Mouse (Mus musculus): ENCODE data around the gene Acpp. TPM values are rescaled to one million over a fixed set of nuclear protein-coding genes. Genes with fewer than 3 reads are reported as not detected.

Gene Acpp
- polyA plus RNA-seq, 1 experiment from 2014 or later: 0.40 TPM

GRCm38 (mm10) chr9:104282536-104282935 is 55.0 kb downstream of the Acpp start:
- Histone ChIP-seq H3K27ac (ENCODE audit: low read depth, low read length) (no peak overlapping the region), H3K9ac (ENCODE audit: low read length) (no peak overlapping the region), H3K9me3 (ENCODE audit: control insufficient read depth, low read length) (no peaks in the 10 kb centered on the region), H3K4me3 (ENCODE audit: low read depth, low read length) (no peak overlapping the region), H3K27me3 (ENCODE audit: control insufficient read depth, insufficient read depth, low read length) (no peaks in the 10 kb centered on the region), H3K4me2 (ENCODE audit: low read depth, low read length, severe bottlenecking) (no peak overlapping the region), H3K36me3 (ENCODE audit: control insufficient read depth, insufficient read depth, low read length) (no peaks in the 10 kb centered on the region), H3K4me1 (replicated peaks; ENCODE audit: control insufficient read depth, insufficient read depth, low read length) (no peaks in the 10 kb centered on the region)
- ATAC-seq (replicated peaks; ENCODE audit: low FRiP score) (no peak), DNase-seq (ENCODE audit: low spot score) (no peak)
- WGBS: 18% methylated on average over 8 of the region's 8 CpGs

GRCm38 (mm10) chr9:104281737-104282136 is 55.8 kb downstream of the Acpp start:
- ATAC-seq (replicated peaks; ENCODE audit: low FRiP score) (no peak), DNase-seq (ENCODE audit: low spot score) (no peak)
- Histone ChIP-seq H3K9ac (ENCODE audit: low read length) (no peak overlapping the region), H3K27ac (ENCODE audit: low read depth, low read length) (no peak overlapping the region), H3K9me3 (ENCODE audit: control insufficient read depth, low read length) (no peaks in the 10 kb centered on the region), H3K4me3 (ENCODE audit: low read depth, low read length) (no peak overlapping the region), H3K4me1 (replicated peaks; ENCODE audit: control insufficient read depth, insufficient read depth, low read length) (no peaks in the 10 kb centered on the region), H3K36me3 (ENCODE audit: control insufficient read depth, insufficient read depth, low read length) (no peaks in the 10 kb centered on the region), H3K4me2 (ENCODE audit: low read depth, low read length, severe bottlenecking) (no peak overlapping the region), H3K27me3 (ENCODE audit: control insufficient read depth, insufficient read depth, low read length) (no peaks in the 10 kb centered on the region)
- 80% methylated on average over 5 of the region's 5 CpGs for WGBS

GRCm38 (mm10) chr9:104280725-104281495 is 56.6 kb downstream of the Acpp start:
- Histone ChIP-seq H3K4me2 (ENCODE audit: low read depth, low read length, severe bottlenecking) (no peak overlapping the region), H3K9me3 (ENCODE audit: control insufficient read depth, low read length) (no peaks in the 10 kb centered on the region), H3K27ac (ENCODE audit: low read depth, low read length) (no peak overlapping the region), H3K9ac (ENCODE audit: low read length) (no peak overlapping the region), H3K27me3 (ENCODE audit: control insufficient read depth, insufficient read depth, low read length) (no peaks in the 10 kb centered on the region), H3K4me1 (replicated peaks; ENCODE audit: control insufficient read depth, insufficient read depth, low read length) (no peaks in the 10 kb centered on the region), H3K36me3 (ENCODE audit: control insufficient read depth, insufficient read depth, low read length) (no peaks in the 10 kb centered on the region), H3K4me3 (ENCODE audit: low read depth, low read length) (no peak overlapping the region)
- no peak for ATAC-seq (replicated peaks; ENCODE audit: low FRiP score)
- WGBS: 85% methylated on average over 8 of the region's 8 CpGs
- DNase-seq (ENCODE audit: low spot score): no peak

GRCm38 (mm10) chr9:104277528-104278162 is 59.9 kb downstream of the Acpp start:
- Histone ChIP-seq H3K9me3 (ENCODE audit: control insufficient read depth, low read length) (no peaks in the 10 kb centered on the region), H3K9ac (ENCODE audit: low read length) (no peak overlapping the region), H3K4me3 (ENCODE audit: low read depth, low read length) (no peak overlapping the region), H3K4me1 (replicated peaks; ENCODE audit: control insufficient read depth, insufficient read depth, low read length) (no peaks in the 10 kb centered on the region), H3K27me3 (ENCODE audit: control insufficient read depth, insufficient read depth, low read length) (no peaks in the 10 kb centered on the region), H3K27ac (ENCODE audit: low read depth, low read length) (no peak overlapping the region), H3K36me3 (ENCODE audit: control insufficient read depth, insufficient read depth, low read length) (no peaks in the 10 kb centered on the region), H3K4me2 (ENCODE audit: low read depth, low read length, severe bottlenecking) (peak overlapping the region; percentile 5; the same call in 1 of the 2 replicates)
- DNase-seq (ENCODE audit: low spot score): peak; percentile 64
- WGBS: 23% methylated on average over 18 of the region's 18 CpGs
- ATAC-seq (replicated peaks; ENCODE audit: low FRiP score): peak; percentile 63; the same call in 1 of the 2 replicates

GRCm38 (mm10) chr9:104275084-104275785 is 62.3 kb downstream of the Acpp start:
- Histone ChIP-seq H3K36me3 (ENCODE audit: control insufficient read depth, insufficient read depth, low read length) (no peaks in the 10 kb centered on the region), H3K27ac (ENCODE audit: low read depth, low read length) (no peak overlapping the region), H3K4me3 (ENCODE audit: low read depth, low read length) (no peak overlapping the region), H3K27me3 (ENCODE audit: control insufficient read depth, insufficient read depth, low read length) (no peaks in the 10 kb centered on the region), H3K9ac (ENCODE audit: low read length) (no peak overlapping the region), H3K4me1 (replicated peaks; ENCODE audit: control insufficient read depth, insufficient read depth, low read length) (no peaks in the 10 kb centered on the region), H3K9me3 (ENCODE audit: control insufficient read depth, low read length) (no peaks in the 10 kb centered on the region), H3K4me2 (ENCODE audit: low read depth, low read length, severe bottlenecking) (no peak overlapping the region)
- ATAC-seq (replicated peaks; ENCODE audit: low FRiP score) (no peak), DNase-seq (ENCODE audit: low spot score) (no peak)
- 86% methylated on average over 17 of the region's 17 CpGs for WGBS

GRCm38 (mm10) chr9:104272057-104272456 is 65.5 kb downstream of the Acpp start:
- no peaks in the 10 kb centered on the region for H3K27me3 ChIP-seq (ENCODE audit: control insufficient read depth, insufficient read depth, low read length)
- ATAC-seq (replicated peaks; ENCODE audit: low FRiP score) (no peak), DNase-seq (ENCODE audit: low spot score) (no peak)
- H3K9me3 ChIP-seq (ENCODE audit: control insufficient read depth, low read length): no peaks in the 10 kb centered on the region
- no peaks in the 10 kb centered on the region for H3K4me1 ChIP-seq (replicated peaks; ENCODE audit: control insufficient read depth, insufficient read depth, low read length)
- WGBS: 86% methylated on average over 4 of the region's 4 CpGs
- H3K36me3 ChIP-seq (ENCODE audit: control insufficient read depth, insufficient read depth, low read length): no peaks in the 10 kb centered on the region
- H3K9ac ChIP-seq (ENCODE audit: low read length): no peak overlapping the region
- no peak overlapping the region for H3K4me3 ChIP-seq (ENCODE audit: low read depth, low read length)
- H3K4me2 ChIP-seq (ENCODE audit: low read depth, low read length, severe bottlenecking): no peak overlapping the region
- H3K27ac ChIP-seq (ENCODE audit: low read depth, low read length): no peak overlapping the region

GRCm38 (mm10) chr9:104271642-104272041 is 65.9 kb downstream of the Acpp start:
- no peak overlapping the region for H3K9ac ChIP-seq (ENCODE audit: low read length)
- WGBS: 73% methylated on average over 4 of the region's 4 CpGs
- ATAC-seq (replicated peaks; ENCODE audit: low FRiP score): no peak

GRCm38 (mm10) chr9:104269944-104270343 is 67.6 kb downstream of the Acpp start:
- no peaks in the 10 kb centered on the region for H3K9me3 ChIP-seq (ENCODE audit: control insufficient read depth, low read length)
- no peak overlapping the region for H3K27ac ChIP-seq (ENCODE audit: low read depth, low read length)
- no peak for DNase-seq (ENCODE audit: low spot score)
- H3K27me3 ChIP-seq (ENCODE audit: control insufficient read depth, insufficient read depth, low read length): no peaks in the 10 kb centered on the region
- 80% methylated on average over 3 of the region's 3 CpGs for WGBS
- H3K36me3 ChIP-seq (ENCODE audit: control insufficient read depth, insufficient read depth, low read length): no peaks in the 10 kb centered on the region
- H3K4me3 ChIP-seq (ENCODE audit: low read depth, low read length): no peak overlapping the region
- no peak overlapping the region for H3K4me2 ChIP-seq (ENCODE audit: low read depth, low read length, severe bottlenecking)
- no peaks in the 10 kb centered on the region for H3K4me1 ChIP-seq (replicated peaks; ENCODE audit: control insufficient read depth, insufficient read depth, low read length)
- no peak overlapping the region for H3K9ac ChIP-seq (ENCODE audit: low read length)
- no peak for ATAC-seq (replicated peaks; ENCODE audit: low FRiP score)

More at GRCm38 (mm10) chr9:104271642-104272041, 65.9 kb downstream of the Acpp start:
- no peak for DNase-seq (ENCODE audit: low spot score)
- Histone ChIP-seq H3K9me3 (ENCODE audit: control insufficient read depth, low read length) (no peaks in the 10 kb centered on the region), H3K4me1 (replicated peaks; ENCODE audit: control insufficient read depth, insufficient read depth, low read length) (no peaks in the 10 kb centered on the region), H3K4me3 (ENCODE audit: low read depth, low read length) (no peak overlapping the region), H3K4me2 (ENCODE audit: low read depth, low read length, severe bottlenecking) (no peak overlapping the region), H3K36me3 (ENCODE audit: control insufficient read depth, insufficient read depth, low read length) (no peaks in the 10 kb centered on the region), H3K27ac (ENCODE audit: low read depth, low read length) (no peak overlapping the region), H3K27me3 (ENCODE audit: control insufficient read depth, insufficient read depth, low read length) (no peaks in the 10 kb centered on the region)

All from forebrain, embryonic 11.5 days (tissue).